Mouse (Mus musculus): ENCODE results near the gene Gm6993. TPM values are rescaled to one million over a fixed set of nuclear protein-coding genes. Genes with fewer than 3 reads are reported as not detected.

Gm6993 gene
- polyA plus RNA-seq, 1 experiment from 2014 or later, result not detected

- no peak overlapping the region for H3K27ac ChIP-seq (replicated peaks)
- no peak overlapping the region for H3K4me2 ChIP-seq (replicated peaks; ENCODE audit: low read depth)
- H3K27me3 ChIP-seq (ENCODE audit: control insufficient read depth, insufficient read depth, low read length), result no peaks in the 10 kb centered on the region
- no peak for TF ChIP-seq EP300 (optimal IDR thresholded peaks at IDR 0.05)
- ATAC-seq (ENCODE audit: low FRiP score, low TSS enrichment) (no peak), DNase-seq (ENCODE audit: low spot score) (no peak)
- no peak overlapping the region for H3K4me3 ChIP-seq (ENCODE audit: low read depth, low read length)
- peaks cover 1% of the 10 kb centered on the region; the same call in 1 of the 2 replicates for H3K4me1 ChIP-seq (replicated peaks; ENCODE audit: control insufficient read depth, insufficient read depth)
- 41% methylated on average over 6 of the region's 6 CpGs for WGBS
- no peaks in the 10 kb centered on the region for H3K9me3 ChIP-seq (ENCODE audit: control insufficient read depth, low read length)
- no peaks in the 10 kb centered on the region for H3K36me3 ChIP-seq (ENCODE audit: control insufficient read depth, insufficient read depth, low read length)
- H3K9ac ChIP-seq (ENCODE audit: low read length), result no peak overlapping the region
Measured at GRCm38 (mm10) chr12:31241595-31242342, 1.2 kb downstream of the Gm6993 start.

GRCm38 (mm10) chr12:31244001-31244400 is 3.4 kb downstream of the Gm6993 start:
- Histone ChIP-seq H3K9me3 (ENCODE audit: control insufficient read depth, low read length) (no peaks in the 10 kb centered on the region), H3K4me3 (ENCODE audit: low read depth, low read length) (no peak overlapping the region), H3K27ac (replicated peaks) (no peak overlapping the region), H3K36me3 (ENCODE audit: control insufficient read depth, insufficient read depth, low read length) (no peaks in the 10 kb centered on the region), H3K27me3 (ENCODE audit: control insufficient read depth, insufficient read depth, low read length) (no peaks in the 10 kb centered on the region), H3K4me2 (replicated peaks; ENCODE audit: low read depth) (no peak overlapping the region), H3K9ac (ENCODE audit: low read length) (no peak overlapping the region), H3K4me1 (replicated peaks; ENCODE audit: control insufficient read depth, insufficient read depth) (0 out of 2 replicates have a peak, but pooled peaks cover 2% of the 10 kb centered on the region)
- WGBS, result 69% methylated on average over 2 of the region's 2 CpGs
- DNase-seq (ENCODE audit: low spot score), result no peak
- no peak for TF ChIP-seq CTCF (IDR thresholded peaks at IDR 0.05; ENCODE audit: low read depth)
- no peak for TF ChIP-seq EP300 (optimal IDR thresholded peaks at IDR 0.05)
- no peak for ATAC-seq (ENCODE audit: low FRiP score, low TSS enrichment)

- 85% methylated on average over 3 of the region's 3 CpGs for WGBS
- TF ChIP-seq EP300 (optimal IDR thresholded peaks at IDR 0.05) (no peak), CTCF (IDR thresholded peaks at IDR 0.05; ENCODE audit: low read depth) (no peak)
- H3K27ac ChIP-seq (replicated peaks), result no peak overlapping the region
Measured at GRCm38 (mm10) chr12:31244691-31245090, 4.1 kb downstream of the Gm6993 start.

GRCm38 (mm10) chr12:31246153-31246552 is 5.6 kb downstream of the Gm6993 start:
- TF ChIP-seq CTCF (IDR thresholded peaks at IDR 0.05; ENCODE audit: low read depth) (no peak), EP300 (optimal IDR thresholded peaks at IDR 0.05) (no peak)
- ATAC-seq (ENCODE audit: low FRiP score, low TSS enrichment) (no peak), DNase-seq (ENCODE audit: low spot score) (no peak)
- Histone ChIP-seq H3K4me3 (ENCODE audit: low read depth, low read length) (no peak overlapping the region), H3K36me3 (ENCODE audit: control insufficient read depth, insufficient read depth, low read length) (no peaks in the 10 kb centered on the region), H3K9ac (ENCODE audit: low read length) (no peak overlapping the region), H3K4me2 (replicated peaks; ENCODE audit: low read depth) (no peak overlapping the region), H3K27me3 (ENCODE audit: control insufficient read depth, insufficient read depth, low read length) (no peaks in the 10 kb centered on the region), H3K9me3 (ENCODE audit: control insufficient read depth, low read length) (no peaks in the 10 kb centered on the region), H3K27ac (replicated peaks) (peak overlapping the region; percentile 35), H3K4me1 (replicated peaks; ENCODE audit: control insufficient read depth, insufficient read depth) (0 out of 2 replicates have a peak, but pooled peaks cover 2% of the 10 kb centered on the region)
- WGBS, result 34% methylated on average over 3 of the region's 3 CpGs

More at GRCm38 (mm10) chr12:31244691-31245090, 4.1 kb downstream of the Gm6993 start:
- H3K4me2 ChIP-seq (replicated peaks; ENCODE audit: low read depth), result no peak overlapping the region
- no peak overlapping the region for H3K4me3 ChIP-seq (ENCODE audit: low read depth, low read length)
- H3K4me1 ChIP-seq (replicated peaks; ENCODE audit: control insufficient read depth, insufficient read depth), result 0 out of 2 replicates have a peak, but pooled peaks cover 2% of the 10 kb centered on the region
- no peaks in the 10 kb centered on the region for H3K36me3 ChIP-seq (ENCODE audit: control insufficient read depth, insufficient read depth, low read length)
- H3K9me3 ChIP-seq (ENCODE audit: control insufficient read depth, low read length), result no peaks in the 10 kb centered on the region
- ATAC-seq (ENCODE audit: low FRiP score, low TSS enrichment) (no peak), DNase-seq (ENCODE audit: low spot score) (no peak)
- H3K9ac ChIP-seq (ENCODE audit: low read length), result no peak overlapping the region
- H3K27me3 ChIP-seq (ENCODE audit: control insufficient read depth, insufficient read depth, low read length), result no peaks in the 10 kb centered on the region

GRCm38 (mm10) chr12:31246615-31247014 is 6.0 kb downstream of the Gm6993 start:
- WGBS, result 36% methylated on average over 3 of the region's 3 CpGs
- Histone ChIP-seq H3K27ac (replicated peaks) (peak overlapping the region; percentile 35), H3K9me3 (ENCODE audit: control insufficient read depth, low read length) (no peaks in the 10 kb centered on the region), H3K36me3 (ENCODE audit: control insufficient read depth, insufficient read depth, low read length) (no peaks in the 10 kb centered on the region), H3K4me1 (replicated peaks; ENCODE audit: control insufficient read depth, insufficient read depth) (0 out of 2 replicates have a peak, but pooled peaks cover 2% of the 10 kb centered on the region), H3K27me3 (ENCODE audit: control insufficient read depth, insufficient read depth, low read length) (no peaks in the 10 kb centered on the region), H3K4me3 (ENCODE audit: low read depth, low read length) (no peak overlapping the region), H3K4me2 (replicated peaks; ENCODE audit: low read depth) (no peak overlapping the region), H3K9ac (ENCODE audit: low read length) (no peak overlapping the region)
- ATAC-seq (ENCODE audit: low FRiP score, low TSS enrichment), result no peak
- no peak for DNase-seq (ENCODE audit: low spot score)
- TF ChIP-seq CTCF (IDR thresholded peaks at IDR 0.05; ENCODE audit: low read depth) (no peak), EP300 (optimal IDR thresholded peaks at IDR 0.05) (no peak)

- DNase-seq (ENCODE audit: low spot score) (no peak), ATAC-seq (ENCODE audit: low FRiP score, low TSS enrichment) (no peak)
- H3K36me3 ChIP-seq (ENCODE audit: control insufficient read depth, insufficient read depth, low read length), result no peaks in the 10 kb centered on the region
- H3K9ac ChIP-seq (ENCODE audit: low read length), result no peak overlapping the region
- no peak for TF ChIP-seq EP300 (optimal IDR thresholded peaks at IDR 0.05)
- no peak for TF ChIP-seq CTCF (IDR thresholded peaks at IDR 0.05; ENCODE audit: low read depth)
- H3K9me3 ChIP-seq (ENCODE audit: control insufficient read depth, low read length), result no peaks in the 10 kb centered on the region
- 0 out of 2 replicates have a peak, but pooled peaks cover 2% of the 10 kb centered on the region for H3K4me1 ChIP-seq (replicated peaks; ENCODE audit: control insufficient read depth, insufficient read depth)
- no peak overlapping the region for H3K4me2 ChIP-seq (replicated peaks; ENCODE audit: low read depth)
- no peak overlapping the region for H3K4me3 ChIP-seq (ENCODE audit: low read depth, low read length)
- no peaks in the 10 kb centered on the region for H3K27me3 ChIP-seq (ENCODE audit: control insufficient read depth, insufficient read depth, low read length)
- H3K27ac ChIP-seq (replicated peaks), result no peak overlapping the region
- 34% methylated on average over 3 of the region's 3 CpGs for WGBS
Measured at GRCm38 (mm10) chr12:31248165-31248564, 7.6 kb downstream of the Gm6993 start.
